Mouse (Mus musculus): ENCODE results near the gene Catsper4. TPM values are rescaled to one million over a fixed set of nuclear protein-coding genes. Genes with fewer than 3 reads are reported as not detected.

Gene Catsper4
- polyA plus RNA-seq, 2 experiments: not detected

DNA sequence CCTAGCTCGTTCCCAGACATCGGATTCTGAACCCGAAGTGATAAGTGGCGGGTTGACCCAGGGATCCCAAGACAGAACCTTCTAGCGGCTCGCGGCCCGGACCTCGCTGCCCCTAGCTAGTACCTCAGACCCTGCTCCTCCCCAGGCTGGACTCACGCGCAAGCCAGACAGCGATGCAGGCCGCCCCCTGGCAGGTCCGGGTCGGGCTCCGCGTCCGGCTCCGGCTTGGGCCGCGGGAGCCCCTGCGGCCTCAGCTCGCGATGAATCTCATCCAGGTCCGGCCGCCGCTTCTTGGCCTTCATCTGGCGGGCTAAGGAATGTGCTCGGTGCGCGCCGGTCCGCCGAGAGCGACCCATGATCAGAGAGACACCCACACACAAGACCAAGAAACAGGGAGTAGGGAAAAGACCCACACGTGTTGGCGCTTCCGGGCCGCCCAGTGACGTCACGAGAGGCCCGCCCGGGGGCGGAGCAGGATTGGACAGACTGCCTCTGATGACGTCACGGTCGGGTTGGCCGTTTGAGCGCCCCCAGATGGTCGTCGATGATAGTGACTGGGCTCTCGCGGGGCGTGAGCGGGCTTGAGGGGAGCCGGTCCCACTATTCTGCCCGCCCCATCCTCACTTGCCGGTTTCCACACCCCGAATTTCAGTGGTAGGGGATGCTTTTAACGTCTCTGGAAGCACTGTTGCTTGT lies 18.1 kb upstream of the Catsper4 start, which contains the start of gene Zfp593:
Gene Zfp593 (minus strand): TSS at position 445 of the 696 bp plus-strand sequence.
- ATAC-seq (ENCODE audit: insufficient read depth) (peak; percentile 86), DNase-seq (ENCODE audit: low read depth in 3 of 3, low spot score in 3 of 3) (peak; percentile 78 to 81 (median 80))
- H3K4me1 ChIP-seq (replicated peaks; ENCODE audit: control insufficient read depth in 2 of 2, insufficient read depth in 2 of 2, low read length in 1 of 2): peaks cover 2 to 3% of the 10 kb centered on the region in 2 experiments; a peak in 2 of 4 replicates
- peak within 1 kb of the TSS; percentile 86 for H3K9ac ChIP-seq (replicated peaks)
- peaks cover 28% of the 10 kb centered on the region for H3K27me3 ChIP-seq (ENCODE audit: control insufficient read depth, insufficient read depth, low read length)
- H3K27ac ChIP-seq: no peak within 1 kb of the TSS
- H3K9me3 ChIP-seq (ENCODE audit: control insufficient read depth, low read length): no peaks in the 10 kb centered on the region
- H3K4me3 ChIP-seq (ENCODE audit: insufficient read depth in 1 of 2, low read depth in 2 of 2, low read length in 2 of 2): peak within 1 kb of the TSS; percentile 73 to 84
- no peaks in the 10 kb centered on the region for H3K36me3 ChIP-seq (replicated peaks; ENCODE audit: control insufficient read depth, insufficient read depth, low read depth)
- H3K4me2 ChIP-seq (ENCODE audit: low read depth): peak within 1 kb of the TSS; percentile 93
- WGBS (ENCODE audit: insufficient replicate concordance): under 1% methylated on average over 60 of the region's 60 CpGs
- TF ChIP-seq CTCF (IDR thresholded peaks at IDR 0.05; ENCODE audit: low read depth): peak; percentile 90
- TF ChIP-seq EP300 (IDR thresholded peaks at IDR 0.05; ENCODE audit: low read depth): peak; percentile 35; the same call in 1 of the 2 replicates

DNA sequence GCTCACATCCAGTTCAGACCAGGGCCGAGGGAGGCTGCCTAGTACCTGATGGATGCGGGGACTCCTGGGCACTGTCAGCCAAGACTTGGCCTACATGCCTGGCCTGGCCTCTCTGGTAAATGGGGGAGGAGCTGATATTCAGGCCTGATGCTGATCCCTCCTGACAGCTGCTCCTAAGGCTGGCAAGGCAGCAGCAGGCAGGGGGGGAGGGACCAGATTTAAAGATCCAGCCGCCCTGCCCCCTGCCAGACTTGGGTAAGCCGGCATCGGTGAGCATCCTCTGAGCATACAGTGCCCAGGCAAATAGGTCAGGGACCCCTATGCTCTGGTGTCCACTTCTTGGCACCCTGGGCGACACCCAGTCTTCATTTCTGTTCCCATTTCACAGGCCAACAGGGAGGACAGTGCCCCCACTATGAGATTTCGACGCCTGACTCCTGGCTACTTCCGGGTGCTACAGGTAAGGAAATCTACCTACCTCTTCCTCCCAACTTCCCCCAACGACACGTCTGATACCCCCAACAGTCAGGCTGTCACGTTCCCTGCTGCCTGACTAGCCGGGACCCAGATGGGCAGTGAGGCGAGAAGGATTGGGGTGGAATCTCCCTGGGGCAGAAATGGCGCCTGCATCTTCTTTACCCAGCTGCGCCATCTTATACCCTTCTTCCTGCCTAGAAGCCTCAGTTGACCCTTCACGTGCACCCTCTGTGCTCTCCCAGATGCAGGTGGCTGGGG lies 16.5 kb upstream of the Catsper4 start, which contains the start of gene E130218I03Rik:
Gene E130218I03Rik (plus strand): TSS at position 147 of the 735 bp plus-strand sequence.
- Histone ChIP-seq H3K4me3 (ENCODE audit: insufficient read depth in 1 of 2, low read depth in 2 of 2, low read length in 2 of 2) (peak within 1 kb of the TSS; percentile 73 to 84; a peak in 3 of 4 replicates), H3K9me3 (ENCODE audit: control insufficient read depth, low read length) (no peaks in the 10 kb centered on the region), H3K4me1 (replicated peaks; ENCODE audit: control insufficient read depth in 2 of 2, insufficient read depth in 2 of 2, low read length in 1 of 2) (peaks cover 2 to 6% of the 10 kb centered on the region in 2 experiments; a peak in 3 of 4 replicates), H3K36me3 (replicated peaks; ENCODE audit: control insufficient read depth, insufficient read depth, low read depth) (no peaks in the 10 kb centered on the region), H3K27me3 (ENCODE audit: control insufficient read depth, insufficient read depth, low read length) (peaks cover 13% of the 10 kb centered on the region), H3K27ac (no peak within 1 kb of the TSS), H3K4me2 (ENCODE audit: low read depth) (peak within 1 kb of the TSS; percentile 93), H3K9ac (replicated peaks) (no peak within 1 kb of the TSS)
- ATAC-seq (ENCODE audit: insufficient read depth) (no peak), DNase-seq (ENCODE audit: low read depth in 3 of 3, low spot score in 3 of 3) (no peak)
- 82% methylated on average over 17 of the region's 17 CpGs for WGBS (ENCODE audit: insufficient replicate concordance)
- TF ChIP-seq CTCF (IDR thresholded peaks at IDR 0.05; ENCODE audit: low read depth): no peak
- no peak for TF ChIP-seq EP300 (IDR thresholded peaks at IDR 0.05; ENCODE audit: low read depth)

DNA sequence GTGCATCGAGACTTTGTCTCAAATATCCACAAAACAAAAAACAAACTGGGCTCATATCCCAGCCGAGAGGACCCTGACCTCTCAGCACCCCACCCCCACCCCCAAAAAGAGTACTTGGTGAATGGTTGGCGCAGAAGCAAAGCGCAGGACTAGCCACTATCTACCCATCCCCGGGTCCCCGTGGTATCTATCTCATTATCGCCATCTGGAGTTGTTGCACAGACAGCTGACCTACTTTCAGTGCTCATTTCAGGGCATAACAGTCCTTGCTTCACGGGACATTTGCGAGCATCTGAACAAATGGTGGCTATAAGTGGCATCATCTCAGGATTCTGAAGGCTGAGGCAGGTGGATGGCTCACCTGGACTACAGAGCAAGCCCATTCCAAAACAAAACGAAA lies 11.5 kb upstream of the Catsper4 start:
- Histone ChIP-seq H3K4me1 (replicated peaks; ENCODE audit: control insufficient read depth in 2 of 2, insufficient read depth in 2 of 2, low read length in 1 of 2) (peaks cover 0 to 3% of the 10 kb centered on the region in 2 experiments; a peak in 2 of 4 replicates), H3K27ac (no peak overlapping the region), H3K36me3 (replicated peaks; ENCODE audit: control insufficient read depth, insufficient read depth, low read depth) (no peaks in the 10 kb centered on the region), H3K4me2 (ENCODE audit: low read depth) (peak overlapping the region; percentile 17; the same call in 1 of the 2 replicates), H3K9ac (replicated peaks) (no peak overlapping the region), H3K9me3 (ENCODE audit: control insufficient read depth, low read length) (no peaks in the 10 kb centered on the region), H3K27me3 (ENCODE audit: control insufficient read depth, insufficient read depth, low read length) (peaks cover 2% of the 10 kb centered on the region; the same call in 1 of the 2 replicates), H3K4me3 (ENCODE audit: insufficient read depth in 1 of 2, low read depth in 2 of 2, low read length in 2 of 2) (no peak overlapping the region)
- TF ChIP-seq CTCF (IDR thresholded peaks at IDR 0.05; ENCODE audit: low read depth): no peak
- no peak for TF ChIP-seq EP300 (IDR thresholded peaks at IDR 0.05; ENCODE audit: low read depth)
- no peak for DNase-seq (ENCODE audit: low read depth in 3 of 3, low spot score in 3 of 3)
- ATAC-seq (ENCODE audit: insufficient read depth): no peak
- 12% methylated on average over 10 of the region's 10 CpGs for WGBS (ENCODE audit: insufficient replicate concordance)

DNA sequence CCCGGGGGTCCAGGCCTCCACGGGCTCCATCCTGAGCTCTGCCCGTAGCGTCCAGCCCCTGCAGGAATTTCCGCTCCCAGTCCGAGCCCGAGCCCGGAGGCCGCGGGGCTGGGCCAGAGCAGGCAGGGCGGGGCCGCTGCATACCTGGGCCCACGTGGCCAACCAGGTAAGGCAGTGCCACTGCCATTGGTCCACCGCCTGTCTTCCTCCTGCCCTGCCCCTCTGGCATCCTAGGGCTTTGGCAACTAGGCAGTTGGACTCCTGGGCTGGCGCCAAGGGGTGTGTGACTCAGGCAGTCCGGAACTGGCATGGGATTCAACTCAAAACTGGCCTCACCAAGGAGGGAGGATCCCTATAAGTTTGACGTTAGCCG lies 11.1 kb upstream of the Catsper4 start, which contains the start of gene Cnksr1:
Gene Cnksr1 (minus strand): TSS at position 121 of the 373 bp plus-strand sequence.
- peaks cover 0 to 3% of the 10 kb centered on the region in 2 experiments; a peak in 2 of 4 replicates for H3K4me1 ChIP-seq (replicated peaks; ENCODE audit: control insufficient read depth in 2 of 2, insufficient read depth in 2 of 2, low read length in 1 of 2)
- H3K36me3 ChIP-seq (replicated peaks; ENCODE audit: control insufficient read depth, insufficient read depth, low read depth): no peaks in the 10 kb centered on the region
- H3K4me3 ChIP-seq (ENCODE audit: insufficient read depth in 1 of 2, low read depth in 2 of 2, low read length in 2 of 2): no peak within 1 kb of the TSS
- peaks cover 2% of the 10 kb centered on the region; the same call in 1 of the 2 replicates for H3K27me3 ChIP-seq (ENCODE audit: control insufficient read depth, insufficient read depth, low read length)
- no peak within 1 kb of the TSS for H3K9ac ChIP-seq (replicated peaks)
- peak within 1 kb of the TSS; percentile 17; the same call in 1 of the 2 replicates for H3K4me2 ChIP-seq (ENCODE audit: low read depth)
- no peak for DNase-seq (ENCODE audit: low read depth in 3 of 3, low spot score in 3 of 3)
- H3K27ac ChIP-seq: no peak within 1 kb of the TSS
- no peak for ATAC-seq (ENCODE audit: insufficient read depth)
- TF ChIP-seq EP300 (IDR thresholded peaks at IDR 0.05; ENCODE audit: low read depth) (no peak), CTCF (IDR thresholded peaks at IDR 0.05; ENCODE audit: low read depth) (no peak)
- 6% methylated on average over 18 of the region's 18 CpGs for WGBS (ENCODE audit: insufficient replicate concordance)
- no peaks in the 10 kb centered on the region for H3K9me3 ChIP-seq (ENCODE audit: control insufficient read depth, low read length)

Data from liver, embryonic 14.5 days (tissue).